Mouse (Mus musculus) myocyte (in vitro differentiated cells): ENCODE results near the gene Efcab5.

Experiments used
- CEBPB ChIP-seq: IDR thresholded peaks from 2 replicates; pipeline ENCODE4 v1.6.1; 2011; ENCODE audit warnings: mild to moderate bottlenecking, moderate library complexity; ENCODE audit not compliant: poor library complexity, insufficient read depth, severe bottlenecking
- E2F4 ChIP-seq: IDR thresholded peaks from one replicate; pipeline ENCODE4 v1.6.1; 2011; ENCODE audit warnings: mild to moderate bottlenecking, control low read depth, moderate library complexity; ENCODE audit not compliant: insufficient read depth
- POLR2A ChIP-seq: IDR thresholded peaks from one replicate; pipeline ENCODE4 v1.6.1; 2011; ENCODE audit warnings: low read depth, mild to moderate bottlenecking, control low read depth, moderate library complexity; ENCODE audit not compliant: insufficient read length

- peak; percentile 98 for TF ChIP-seq POLR2A
- TF ChIP-seq E2F4: peak; percentile 18
- no peak for TF ChIP-seq CEBPB
These were observed 110.3 kb downstream of the Efcab5 start, which contains the start of gene Nsrp1 for GRCm38 (mm10) chr11:77078273-77079134.
